Mouse (Mus musculus) spleen, postnatal 4 days (tissue): ENCODE measurements around the gene Hhatl.

ENCODE experiments used
- DNase-seq, 2 experiments: peaks; one replicate each; pipeline ENCODE4 v3.0.0; 2022; ENCODE audit warnings: low spot score in 2 of 2

Hhatl gene

DNA sequence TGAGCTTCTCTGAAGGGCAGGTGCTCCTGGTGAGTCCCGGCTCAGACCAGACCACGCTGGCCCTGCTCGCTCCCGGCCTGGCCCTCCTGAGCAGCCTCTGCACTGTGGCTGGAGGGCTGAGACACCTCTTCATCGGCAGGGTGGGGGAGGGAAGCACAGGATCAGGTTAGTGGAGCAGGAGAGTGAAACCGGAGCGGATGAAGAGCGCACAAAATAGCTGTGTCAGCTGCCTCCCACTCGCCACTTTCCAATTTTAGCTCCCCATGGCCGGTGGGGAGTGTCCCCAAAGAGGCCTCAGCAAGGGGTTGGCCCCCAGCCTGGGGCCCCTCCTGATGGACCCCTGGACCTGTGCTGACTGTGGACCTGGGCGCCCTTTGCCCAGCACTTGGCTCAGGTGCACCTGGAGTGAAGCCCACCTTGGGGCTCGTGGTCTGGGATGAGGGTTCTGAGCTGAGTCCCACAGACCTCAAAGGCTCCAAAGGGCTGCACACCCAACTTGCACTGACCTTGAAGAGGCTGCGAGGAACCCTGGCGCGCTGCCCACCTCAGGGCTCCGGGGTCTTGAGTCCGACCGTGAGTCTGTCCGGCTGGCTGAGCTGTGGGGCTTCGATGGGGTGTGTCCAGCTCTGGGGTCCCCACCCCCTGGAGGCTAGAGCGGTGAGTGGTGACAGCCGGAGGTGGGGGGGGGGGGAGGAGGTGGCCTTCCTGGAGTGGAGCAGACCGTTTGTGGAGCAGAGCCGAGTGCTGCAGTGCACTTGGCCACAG, at the start of gene Hhatl:
Gene Hhatl, minus strand, starts transcription at position 751 of the 765 bp plus-strand sequence.
- no peak for DNase-seq

GRCm38 (mm10) chr9:121839622-121839965, 47.3 kb upstream of the Hhatl start:
- DNase-seq, result no peak

DNA sequence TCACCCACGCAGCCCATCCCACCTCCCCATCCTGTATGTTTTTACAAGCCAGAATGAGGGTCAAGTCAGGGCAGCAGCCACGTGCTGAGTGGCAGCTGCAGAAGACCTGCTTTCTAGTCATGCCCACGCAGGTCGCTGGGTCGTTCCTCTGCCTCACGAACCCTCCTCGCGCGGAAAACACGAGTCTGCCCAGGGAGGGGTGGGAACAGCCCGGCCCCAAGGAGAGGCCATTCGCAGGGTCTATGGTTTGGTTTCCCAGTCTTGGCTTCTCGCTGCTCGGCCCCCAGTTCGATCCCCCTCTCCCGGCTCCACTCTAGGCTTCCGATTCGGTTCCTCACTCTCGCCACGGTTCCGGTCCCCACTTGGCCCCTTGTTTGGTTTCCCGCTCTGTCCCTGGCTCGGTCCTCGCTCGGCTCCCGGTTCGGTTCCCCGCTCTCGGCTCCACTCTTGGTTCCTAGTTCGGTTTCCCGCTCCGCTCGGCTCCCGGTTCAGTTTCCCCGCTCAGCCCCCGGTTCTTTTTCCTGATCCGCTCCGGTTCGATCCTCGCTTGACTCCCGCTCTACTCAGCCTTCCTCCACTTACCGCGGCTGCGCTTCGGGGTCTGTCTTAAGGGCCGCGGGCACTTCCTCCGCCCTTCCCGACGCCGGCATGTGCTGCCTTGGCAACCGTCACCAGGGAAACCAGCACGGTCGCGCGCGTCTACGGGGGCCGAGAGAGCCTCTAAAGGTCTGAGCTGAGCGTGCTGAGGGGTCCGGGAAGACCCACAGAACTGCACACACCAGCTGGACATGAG, 46.7 kb upstream of the Hhatl start, which contains the start of gene Ccdc13:
Gene Ccdc13, minus strand, starts transcription at position 633 of the 793 bp plus-strand sequence.
- peak; percentile 61 to 79 for DNase-seq

- DNase-seq, result no peak
Measured at GRCm38 (mm10) chr9:121838008-121838407, 45.7 kb upstream of the Hhatl start.

GRCm38 (mm10) chr9:121833825-121834224, 41.5 kb upstream of the Hhatl start:
- no peak for DNase-seq

GRCm38 (mm10) chr9:121830956-121831293, 38.6 kb upstream of the Hhatl start:
- DNase-seq, result peak; percentile 75 to 92

DNA sequence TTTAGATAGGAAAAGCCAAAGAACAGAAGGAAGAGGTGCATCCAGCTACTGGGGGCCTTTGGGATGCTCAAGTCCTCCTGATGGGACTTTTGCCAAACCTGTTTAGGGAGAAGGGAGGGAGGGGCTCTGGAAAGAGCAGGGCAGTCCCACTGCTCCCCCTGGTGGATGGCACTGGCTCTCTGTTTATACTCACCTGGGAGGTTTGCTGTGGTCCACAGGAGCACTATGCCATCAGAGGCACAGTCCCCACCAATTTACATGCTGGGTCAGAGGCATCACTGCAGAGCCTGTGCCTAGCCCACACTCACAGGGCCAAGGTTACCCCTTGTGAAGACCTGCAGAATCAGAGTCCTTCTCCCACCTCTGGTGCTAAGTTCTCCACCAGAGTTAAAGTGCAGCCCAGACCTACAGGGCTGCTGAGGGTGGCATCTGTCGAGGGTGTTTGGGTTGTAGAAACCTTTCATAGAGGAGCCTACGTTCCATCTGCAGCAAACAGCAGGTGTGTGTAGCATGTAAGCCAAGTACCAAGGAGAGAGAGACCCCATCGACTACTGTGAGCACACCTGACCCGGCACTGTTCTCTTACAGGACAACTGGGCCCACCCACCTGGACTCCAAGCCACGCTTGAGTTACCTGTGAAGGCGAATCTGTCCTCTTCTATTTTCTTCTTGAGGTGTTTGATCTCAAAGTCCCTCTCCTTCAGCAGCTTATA, 38.1 kb upstream of the Hhatl start:
- peak in 1 of 2 experiments; percentile 75 for DNase-seq

GRCm38 (mm10) chr9:121829270-121829992, 37.1 kb upstream of the Hhatl start:
- no peak for DNase-seq

DNA sequence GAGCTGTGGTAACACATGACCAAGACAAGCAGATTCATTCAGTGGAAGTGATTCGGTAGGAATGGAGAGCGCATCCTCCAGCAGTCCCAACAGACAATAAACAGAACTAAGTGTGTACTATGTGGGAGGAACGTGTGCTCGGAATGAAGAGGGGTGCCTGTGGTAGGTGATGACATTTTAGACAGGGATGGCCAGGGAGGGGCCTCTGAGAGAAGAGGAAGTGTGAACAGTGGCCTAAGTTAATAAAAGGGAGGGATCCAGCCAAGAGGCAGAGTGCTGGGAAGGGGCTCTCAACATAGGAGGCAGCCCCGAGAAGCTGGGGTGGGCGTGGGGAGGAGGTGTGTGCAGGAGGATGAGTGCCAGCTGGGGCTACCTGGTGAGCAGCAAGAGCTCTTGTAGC, 36.0 kb upstream of the Hhatl start:
- no peak for DNase-seq

DNA sequence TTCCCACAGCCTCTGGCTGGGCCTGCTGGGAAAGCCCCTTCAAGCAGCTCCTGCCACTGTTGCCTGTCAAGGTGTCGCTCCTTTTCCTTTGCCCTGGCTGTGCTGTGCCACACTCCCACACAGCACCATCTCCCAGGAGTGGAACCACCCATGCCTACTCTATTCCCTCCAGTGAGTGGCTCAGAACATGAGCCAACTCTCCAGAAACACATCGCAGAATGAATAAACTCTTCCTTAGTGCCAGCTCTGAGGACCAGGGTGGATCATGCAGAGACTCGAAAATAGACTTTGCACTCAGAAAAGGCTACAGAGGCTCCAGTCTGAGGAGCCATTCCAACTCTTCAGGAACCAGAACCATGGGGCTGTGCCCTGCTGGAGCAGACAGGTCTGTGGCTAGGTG, 34.0 kb upstream of the Hhatl start:
- DNase-seq, result no peak

- no peak for DNase-seq
Measured at GRCm38 (mm10) chr9:121823991-121824390, 31.7 kb upstream of the Hhatl start.

DNA sequence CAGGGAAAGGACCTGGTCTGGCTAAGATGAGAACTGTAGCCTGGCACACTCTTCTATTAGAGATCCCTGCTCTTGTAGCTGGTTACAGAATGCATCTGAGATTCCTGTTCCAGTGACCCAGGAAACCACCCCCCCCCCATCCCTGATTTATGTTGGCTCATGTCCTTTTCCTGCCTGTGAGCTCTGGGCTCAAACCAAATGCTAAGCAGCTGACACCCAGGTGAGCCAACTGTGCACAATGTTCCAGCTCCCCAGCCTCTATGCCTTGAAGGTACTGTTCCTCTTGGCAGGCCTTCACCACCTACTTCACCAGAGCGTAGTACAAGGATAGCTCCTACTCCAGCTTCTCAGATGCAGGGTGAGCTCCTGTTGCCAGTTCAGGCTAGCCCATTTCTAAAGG, 30.7 kb upstream of the Hhatl start:
- DNase-seq, result no peak

DNA sequence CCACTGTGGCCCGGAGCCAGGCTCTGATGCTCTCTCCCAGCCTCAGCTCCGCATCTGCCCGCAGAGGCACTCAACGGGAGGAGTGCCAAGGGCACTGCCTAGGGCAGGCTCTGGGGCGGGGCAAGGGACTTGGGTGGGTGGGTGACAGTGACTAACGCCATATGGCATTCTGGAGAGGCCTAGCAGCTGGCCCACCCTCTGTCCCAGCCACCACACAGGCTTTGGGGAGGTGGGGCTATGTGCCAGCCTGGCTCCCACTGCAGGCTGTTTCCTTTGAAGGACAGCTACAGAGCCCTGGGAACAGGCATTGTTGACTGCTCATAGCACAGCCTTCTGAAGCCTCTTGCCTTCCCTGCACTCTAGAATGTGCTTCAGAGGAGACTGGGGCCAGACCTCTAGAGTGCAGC, 30.3 kb upstream of the Hhatl start:
- DNase-seq, result no peak

- DNase-seq, result no peak
Measured at GRCm38 (mm10) chr9:121820765-121821164, 28.5 kb upstream of the Hhatl start.

DNA sequence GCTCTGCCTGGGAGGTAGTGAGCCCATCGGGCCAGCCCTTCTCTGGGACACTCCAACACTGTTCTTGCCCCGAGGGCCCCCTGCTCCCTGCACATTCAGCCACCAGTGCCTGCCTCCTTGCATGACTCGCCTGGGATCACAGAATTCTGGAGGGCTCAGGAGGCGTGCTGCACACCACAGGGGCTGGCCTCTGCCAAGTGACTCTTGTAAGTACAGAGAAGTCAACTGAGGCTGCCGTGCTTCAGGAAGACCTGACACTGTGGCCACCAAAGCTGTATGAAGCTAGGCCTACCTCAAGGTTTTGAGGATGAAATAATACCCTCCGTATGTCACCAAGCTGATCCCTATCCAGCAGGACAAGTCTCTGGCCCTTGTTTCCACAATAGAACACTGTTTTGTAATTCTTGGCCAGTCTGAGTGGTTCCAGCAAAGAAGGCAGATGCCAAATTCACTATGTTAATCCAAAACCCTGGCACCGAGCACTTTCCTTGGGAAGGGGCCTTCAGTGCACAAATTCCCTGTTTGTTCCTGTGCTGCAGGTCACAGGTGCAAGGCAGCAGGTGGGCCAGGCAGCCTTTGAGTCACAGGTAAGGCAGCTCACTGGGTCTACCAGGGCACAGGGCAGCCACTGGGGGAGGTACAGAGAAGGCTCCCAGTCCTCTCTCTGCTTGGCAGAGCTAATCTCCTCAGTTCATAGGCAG, 27.6 kb upstream of the Hhatl start:
- DNase-seq, result no peak

DNA sequence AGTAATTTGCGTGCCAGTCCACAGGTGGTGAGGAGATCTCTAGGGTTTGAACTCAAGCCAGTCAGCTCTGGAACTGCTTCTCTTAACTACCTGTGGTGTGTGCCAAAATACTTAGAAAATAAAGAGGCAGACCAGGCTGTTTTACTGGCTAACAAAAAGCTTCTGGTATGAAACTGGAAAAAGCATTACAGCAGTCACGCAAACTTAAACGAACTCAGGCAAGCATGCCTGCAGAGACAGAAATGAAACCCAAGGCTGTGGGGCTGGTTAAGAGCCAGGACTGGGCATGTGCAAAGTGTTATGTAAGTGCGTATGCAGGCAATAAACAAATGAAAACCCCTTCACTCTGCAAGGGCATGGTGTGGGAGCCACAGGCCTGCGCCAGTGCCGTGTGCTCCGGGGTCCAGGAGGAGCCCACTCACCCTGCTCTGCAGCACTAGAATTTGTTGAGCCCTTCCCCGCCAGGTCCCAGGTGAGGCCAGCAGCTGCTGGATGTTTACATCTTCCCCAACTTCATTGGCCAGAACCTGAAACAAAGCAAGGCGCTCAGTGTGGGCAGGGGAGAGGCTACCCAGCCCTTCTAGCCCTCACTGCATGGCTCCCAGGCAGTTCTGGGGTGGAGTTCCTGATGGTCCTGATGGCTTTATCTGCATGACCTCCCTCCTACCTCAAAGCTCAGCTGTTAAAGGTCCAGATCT, 26.9 kb upstream of the Hhatl start:
- DNase-seq, result no peak

- DNase-seq, result no peak
Measured at GRCm38 (mm10) chr9:121815183-121815582, 22.9 kb upstream of the Hhatl start.

GRCm38 (mm10) chr9:121810081-121810821, 17.9 kb upstream of the Hhatl start:
- DNase-seq, result no peak

DNA sequence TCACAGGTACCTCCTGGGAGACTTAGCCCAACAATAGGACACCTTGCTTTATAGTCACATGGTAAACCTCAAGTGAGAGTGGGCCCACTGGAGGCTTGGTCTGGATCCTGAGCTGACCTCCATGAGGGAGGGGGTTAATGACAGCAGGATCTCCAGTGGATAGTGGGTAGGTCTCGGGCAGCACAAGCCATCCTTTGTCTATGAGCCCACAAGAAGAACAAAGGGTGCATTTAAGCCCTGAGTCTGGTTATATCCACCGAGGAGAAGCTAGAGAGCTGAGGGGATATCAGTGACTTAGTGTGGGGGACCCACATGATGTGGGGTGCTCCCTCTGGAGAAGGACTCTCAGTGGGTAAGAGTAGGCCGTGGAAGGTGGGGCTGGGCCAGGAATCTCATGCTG, 16.2 kb upstream of the Hhatl start:
- DNase-seq, result no peak

DNA sequence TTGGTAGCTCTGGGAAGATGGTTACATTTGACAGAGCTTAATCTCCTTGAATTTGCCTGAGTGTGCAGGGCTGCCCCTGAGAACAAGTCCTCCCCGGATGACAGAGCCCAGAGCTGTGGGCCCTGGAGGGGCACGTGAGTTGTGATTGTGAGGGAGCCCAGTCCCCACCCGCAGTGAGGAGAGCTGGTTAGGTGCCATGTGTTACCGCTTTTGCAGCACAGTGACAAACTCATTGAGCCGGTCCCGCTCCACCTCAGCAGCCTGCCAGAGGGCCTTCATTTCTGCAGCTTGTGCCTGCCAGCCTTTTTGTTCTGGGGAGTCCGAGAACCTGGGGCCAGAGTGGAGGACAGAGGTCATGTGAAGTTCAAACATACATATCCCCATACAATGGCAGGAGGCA, 15.6 kb upstream of the Hhatl start:
- no peak for DNase-seq
